Mouse (Mus musculus) hindbrain, embryonic 16.5 days (tissue): ENCODE results near the gene Rps21. TPM values are rescaled to one million over a fixed set of nuclear protein-coding genes. Genes with fewer than 3 reads are reported as not detected.

Source experiments
- ATAC-seq: fragments of 200-750 bp; cut with Nextera tagmentation; 2 replicates; pipeline ENCODE4 v1.8.0; 2017; ENCODE audit warnings: moderate TSS enrichment, moderate library complexity
- H3K27ac ChIP-seq: fragments of 300-500 bp; sonication (generic); 2 replicates; pipeline ENCODE4 v1.5.1; 2014; ENCODE audit warnings: low read depth, mild to moderate bottlenecking, control low read depth, low read length, moderate library complexity
- H3K27me3 ChIP-seq: fragments of 300-500 bp; sonication (generic); replicated peaks from 2 replicates; pipeline ENCODE4 v1.6.1; 2014; ENCODE audit warnings: low read length; ENCODE audit not compliant: control insufficient read depth, insufficient read depth
- H3K36me3 ChIP-seq: fragments of 300-500 bp; sonication (generic); 2 replicates; pipeline ENCODE4 v1.6.1; 2014; ENCODE audit warnings: mild to moderate bottlenecking, low read length, moderate library complexity, mixed read lengths; ENCODE audit not compliant: control insufficient read depth, insufficient read depth
- H3K4me1 ChIP-seq: fragments of 300-500 bp; sonication (generic); 2 replicates; pipeline ENCODE4 v1.6.1; 2014; ENCODE audit warnings: low read depth, low read length; ENCODE audit not compliant: control insufficient read depth, insufficient read depth
- H3K4me2 ChIP-seq: fragments of 300-500 bp; sonication (generic); 2 replicates; pipeline ENCODE4 v1.6.1; 2014; ENCODE audit warnings: mild to moderate bottlenecking, low read length, control low read depth, moderate library complexity
- H3K4me3 ChIP-seq: fragments of 300-500 bp; sonication (generic); 2 replicates; pipeline ENCODE4 v1.5.1; 2014; ENCODE audit warnings: mild to moderate bottlenecking, low read length, control low read depth, moderate library complexity
- H3K9ac ChIP-seq: fragments of 300-500 bp; sonication (generic); 2 replicates; pipeline ENCODE4 v1.6.1; 2014; ENCODE audit warnings: low read depth, mild to moderate bottlenecking, control low read depth, low read length, moderate library complexity
- H3K9me3 ChIP-seq: fragments of 300-500 bp; sonication (generic); 2 replicates; pipeline ENCODE4 v1.6.1; 2014; ENCODE audit warnings: mild to moderate bottlenecking, low read length, moderate library complexity; ENCODE audit not compliant: control insufficient read depth
- WGBS: fragments of 180-500 bp; shearing (Covaris S2); extraction: QIAGEN DNeasy Blood & Tissue Kit; methylation state at CpG from one replicate; pipeline ENCODE4 v1.1.7; 2014; 5-methylcytosine and 5-hydroxymethylcytosine counted together
- polyA plus RNA-seq: library from polyadenylated mRNA; unstranded; fragments of >200 nt; fragmentation: Nextera tagmentation; extraction: Ambion mirVana; gene quantifications from 2 replicates; pipeline ENCODE4 v1.2.1, GENCODE M21; 2015

The Rps21 gene
- polyA plus RNA-seq, 1 experiment from 2014 or later = 282 TPM

- Histone ChIP-seq H3K4me2 (no peak overlapping the region), H3K9me3 (no peaks in the 10 kb centered on the region), H3K4me3 (no peak overlapping the region), H3K27me3 (no peaks in the 10 kb centered on the region; the same call in 1 of the 2 replicates), H3K27ac (no peak overlapping the region), H3K9ac (no peak overlapping the region), H3K4me1 (peaks cover 17% of the 10 kb centered on the region), H3K36me3 (no peaks in the 10 kb centered on the region)
- 93% methylated on average over 2 of the region's 2 CpGs for WGBS
- no peak for ATAC-seq
Measured at GRCm38 (mm10) chr2:180274523-180274922, 17.3 kb downstream of the Rps21 start.

- Histone ChIP-seq H3K27ac (no peak overlapping the region), H3K36me3 (no peaks in the 10 kb centered on the region), H3K4me3 (no peak overlapping the region), H3K4me1 (peaks cover 16% of the 10 kb centered on the region), H3K4me2 (peak overlapping the region; percentile 37), H3K27me3 (no peaks in the 10 kb centered on the region; the same call in 1 of the 2 replicates), H3K9ac (no peak overlapping the region), H3K9me3 (no peaks in the 10 kb centered on the region)
- under 1% methylated on average over 8 of the region's 8 CpGs for WGBS
- ATAC-seq = no peak
Measured at GRCm38 (mm10) chr2:180275836-180276235, 18.7 kb downstream of the Rps21 start.

GRCm38 (mm10) chr2:180276385-180276784, 19.2 kb downstream of the Rps21 start:
- peaks cover 14% of the 10 kb centered on the region for H3K4me1 ChIP-seq
- H3K4me2 ChIP-seq = no peak overlapping the region
- no peaks in the 10 kb centered on the region; the same call in 1 of the 2 replicates for H3K27me3 ChIP-seq
- H3K9me3 ChIP-seq = no peaks in the 10 kb centered on the region
- no peak overlapping the region for H3K4me3 ChIP-seq
- no peak overlapping the region for H3K9ac ChIP-seq
- ATAC-seq = no peak
- H3K36me3 ChIP-seq = no peaks in the 10 kb centered on the region
- no peak overlapping the region for H3K27ac ChIP-seq
- WGBS = 64% methylated on average over 4 of the region's 4 CpGs

- H3K9me3 ChIP-seq = no peaks in the 10 kb centered on the region
- peaks cover 9% of the 10 kb centered on the region for H3K4me1 ChIP-seq
- WGBS = 74% methylated on average over 8 of the region's 8 CpGs
- H3K36me3 ChIP-seq = no peaks in the 10 kb centered on the region
- H3K4me3 ChIP-seq = no peak overlapping the region
- H3K27me3 ChIP-seq = no peaks in the 10 kb centered on the region; the same call in 1 of the 2 replicates
- ATAC-seq = no peak
- H3K4me2 ChIP-seq = no peak overlapping the region
- no peak overlapping the region for H3K9ac ChIP-seq
- no peak overlapping the region for H3K27ac ChIP-seq
Measured at GRCm38 (mm10) chr2:180276851-180277259, 19.7 kb downstream of the Rps21 start.

GRCm38 (mm10) chr2:180277773-180278320, 20.7 kb downstream of the Rps21 start:
- no peaks in the 10 kb centered on the region for H3K36me3 ChIP-seq
- ATAC-seq = no peak
- no peak overlapping the region for H3K4me3 ChIP-seq
- H3K4me2 ChIP-seq = no peak overlapping the region
- H3K27ac ChIP-seq = no peak overlapping the region
- no peaks in the 10 kb centered on the region for H3K9me3 ChIP-seq
- WGBS = 69% methylated on average over 8 of the region's 8 CpGs
- no peaks in the 10 kb centered on the region; the same call in none of the 2 replicates for H3K4me1 ChIP-seq
- H3K27me3 ChIP-seq = no peaks in the 10 kb centered on the region; the same call in 1 of the 2 replicates
- no peak overlapping the region for H3K9ac ChIP-seq

- no peak overlapping the region for H3K9ac ChIP-seq
- no peak for ATAC-seq
Measured at GRCm38 (mm10) chr2:180279321-180279720, 22.1 kb downstream of the Rps21 start.

GRCm38 (mm10) chr2:180288966-180289365, 31.8 kb downstream of the Rps21 start:
- H3K4me2 ChIP-seq = no peak overlapping the region
- H3K9ac ChIP-seq = no peak overlapping the region
- WGBS = 63% methylated on average over 11 of the region's 11 CpGs
- H3K36me3 ChIP-seq = no peaks in the 10 kb centered on the region
- H3K4me3 ChIP-seq = no peak overlapping the region
- H3K4me1 ChIP-seq = no peaks in the 10 kb centered on the region
- no peaks in the 10 kb centered on the region for H3K9me3 ChIP-seq
- no peak for ATAC-seq
- H3K27ac ChIP-seq = no peak overlapping the region
- no peaks in the 10 kb centered on the region for H3K27me3 ChIP-seq

More at GRCm38 (mm10) chr2:180279321-180279720, 22.1 kb downstream of the Rps21 start:
- H3K27me3 ChIP-seq = no peaks in the 10 kb centered on the region; the same call in 1 of the 2 replicates
- no peaks in the 10 kb centered on the region for H3K36me3 ChIP-seq
- H3K27ac ChIP-seq = no peak overlapping the region
- H3K9me3 ChIP-seq = no peaks in the 10 kb centered on the region
- 82% methylated on average over 8 of the region's 8 CpGs for WGBS
- H3K4me3 ChIP-seq = no peak overlapping the region
- H3K4me2 ChIP-seq = no peak overlapping the region
- H3K4me1 ChIP-seq = no peaks in the 10 kb centered on the region

- Histone ChIP-seq H3K4me2 (no peak within 1 kb of the TSS), H3K4me3 (no peak within 1 kb of the TSS), H3K27me3 (no peaks in the 10 kb centered on the region), H3K9ac (no peak within 1 kb of the TSS), H3K4me1 (no peaks in the 10 kb centered on the region), H3K36me3 (no peaks in the 10 kb centered on the region), H3K27ac (no peak within 1 kb of the TSS), H3K9me3 (no peaks in the 10 kb centered on the region)
- WGBS = 51% methylated on average over 16 of the region's 16 CpGs
- no peak for ATAC-seq
Measured at GRCm38 (mm10) chr2:180289440-180290108, 32.4 kb downstream of the Rps21 start, which contains the start of gene Rbbp8nl. TSS of gene Rbbp8nl (minus strand) at chr2:180289879.

- no peak overlapping the region for H3K9ac ChIP-seq
- no peak overlapping the region for H3K27ac ChIP-seq
- no peak overlapping the region for H3K4me3 ChIP-seq
- no peak overlapping the region for H3K4me2 ChIP-seq
- no peak for ATAC-seq
- no peaks in the 10 kb centered on the region for H3K4me1 ChIP-seq
- 76% methylated on average over 6 of the region's 6 CpGs for WGBS
- no peaks in the 10 kb centered on the region for H3K36me3 ChIP-seq
- no peaks in the 10 kb centered on the region for H3K9me3 ChIP-seq
- H3K27me3 ChIP-seq = no peaks in the 10 kb centered on the region
Measured at GRCm38 (mm10) chr2:180290503-180290902, 33.3 kb downstream of the Rps21 start.
